Mouse (Mus musculus) stomach, embryonic 16.5 days (tissue): ENCODE measurements around the gene Opcml. TPM values are rescaled to one million over a fixed set of nuclear protein-coding genes. Genes with fewer than 3 reads are reported as not detected.

Experiments used
- ATAC-seq: fragments of 200-750 bp; cut with Nextera tagmentation; 2 replicates; pipeline ENCODE4 v1.8.0; 2017; ENCODE audit warnings: moderate number of reproducible peaks, moderate TSS enrichment; ENCODE audit not compliant: insufficient read depth, low FRiP score
- H3K27ac ChIP-seq: fragments of 300-500 bp; sonication (generic); 2 replicates; pipeline ENCODE4 v1.5.1; 2014; ENCODE audit warnings: low read length
- H3K27me3 ChIP-seq: fragments of 300-500 bp; sonication (generic); 2 replicates; pipeline ENCODE4 v1.6.1; 2014; ENCODE audit warnings: low read length, control low read depth, mixed read lengths; ENCODE audit not compliant: control insufficient read depth, insufficient read depth
- H3K36me3 ChIP-seq: fragments of 300-500 bp; sonication (generic); 2 replicates; pipeline ENCODE4 v1.6.1; 2014; ENCODE audit warnings: low read length; ENCODE audit not compliant: control insufficient read depth, insufficient read depth
- H3K4me1 ChIP-seq: fragments of 300-500 bp; sonication (generic); 2 replicates; pipeline ENCODE4 v1.6.1; 2014; ENCODE audit warnings: low read length, control low read depth, mixed read lengths; ENCODE audit not compliant: control insufficient read depth, insufficient read depth
- H3K4me2 ChIP-seq: fragments of 300-500 bp; sonication (generic); 2 replicates; pipeline ENCODE4 v1.6.1; 2014; ENCODE audit warnings: low read depth, low read length, mixed read lengths
- H3K4me3 ChIP-seq: fragments of 300-500 bp; sonication (generic); replicated peaks from 2 replicates; pipeline ENCODE4 v1.5.1; 2014; ENCODE audit warnings: mild to moderate bottlenecking, low read length
- H3K9ac ChIP-seq: fragments of 300-500 bp; sonication (generic); 2 replicates; pipeline ENCODE4 v1.6.1; 2014; ENCODE audit warnings: low read length
- H3K9me3 ChIP-seq: fragments of 300-500 bp; sonication (generic); replicated peaks from 2 replicates; pipeline ENCODE4 v1.6.1; 2016; ENCODE audit warnings: low read length, control low read depth; ENCODE audit not compliant: control insufficient read depth
- WGBS: fragments of 180-500 bp; shearing (Covaris S2); extraction: QIAGEN DNeasy Blood & Tissue Kit; methylation state at CpG from one replicate; pipeline ENCODE4 v1.1.7; 2014; 5-methylcytosine and 5-hydroxymethylcytosine counted together
- polyA plus RNA-seq: library from polyadenylated mRNA; unstranded; fragments of >200 nt; fragmentation: Nextera tagmentation; extraction: Ambion mirVana; gene quantifications from 2 replicates; pipeline ENCODE4 v1.2.1, GENCODE M21; 2015

Gene Opcml
- polyA plus RNA-seq, 1 experiment from 2014 or later = 2.8 TPM

DNA sequence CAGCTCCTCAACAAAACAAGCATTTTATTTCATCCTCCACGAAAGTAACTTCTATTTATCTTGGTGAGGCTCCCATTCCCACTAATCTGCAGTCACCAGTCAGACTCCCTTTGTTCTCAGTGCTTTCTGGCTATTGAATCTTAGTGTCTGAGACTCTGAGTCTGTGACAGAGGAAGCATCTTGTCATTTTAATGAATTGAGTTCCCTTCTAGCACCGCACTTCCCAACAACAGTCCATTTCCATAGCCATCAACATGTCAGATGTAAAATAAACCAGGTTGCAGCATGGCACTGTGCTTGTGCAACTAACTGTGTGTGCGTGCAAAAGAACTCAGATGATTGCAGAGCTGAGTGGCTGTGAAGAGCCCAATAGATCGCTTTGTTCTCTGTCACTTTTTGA, 680.9 kb downstream of the Opcml start:
- no peak overlapping the region for H3K9ac ChIP-seq
- H3K27ac ChIP-seq = no peak overlapping the region
- no peak overlapping the region for H3K4me3 ChIP-seq
- H3K9me3 ChIP-seq = no peaks in the 10 kb centered on the region
- H3K27me3 ChIP-seq = no peaks in the 10 kb centered on the region
- no peaks in the 10 kb centered on the region for H3K4me1 ChIP-seq
- no peak for ATAC-seq
- WGBS = 37% methylated on average over 4 of the region's 4 CpGs
- H3K36me3 ChIP-seq = no peaks in the 10 kb centered on the region
- no peak overlapping the region for H3K4me2 ChIP-seq

DNA sequence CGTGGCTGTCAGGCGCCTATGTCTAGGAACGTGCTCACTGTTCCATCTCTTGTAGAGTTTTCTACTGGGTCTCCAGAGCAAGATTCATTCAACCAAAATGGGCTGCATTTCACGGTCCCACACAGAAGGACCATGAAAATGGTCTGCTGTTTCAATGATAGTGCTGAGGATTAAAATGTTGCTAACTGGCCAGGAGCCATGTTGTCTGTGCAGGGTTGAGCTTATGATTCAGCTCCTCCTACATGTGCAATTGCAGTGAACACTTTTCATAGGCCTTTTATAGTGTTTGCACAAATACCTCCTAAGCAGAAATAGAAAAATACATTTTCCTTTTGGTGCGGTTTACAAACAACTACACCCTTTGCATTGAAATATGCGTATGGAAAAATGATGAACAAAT, 684.0 kb downstream of the Opcml start:
- no peak overlapping the region for H3K4me2 ChIP-seq
- no peaks in the 10 kb centered on the region for H3K4me1 ChIP-seq
- H3K27me3 ChIP-seq = no peaks in the 10 kb centered on the region
- H3K36me3 ChIP-seq = no peaks in the 10 kb centered on the region
- no peak for ATAC-seq
- H3K9ac ChIP-seq = no peak overlapping the region
- no peak overlapping the region for H3K4me3 ChIP-seq
- 95% methylated on average over 6 of the region's 6 CpGs for WGBS
- H3K9me3 ChIP-seq = no peaks in the 10 kb centered on the region
- no peak overlapping the region for H3K27ac ChIP-seq

DNA sequence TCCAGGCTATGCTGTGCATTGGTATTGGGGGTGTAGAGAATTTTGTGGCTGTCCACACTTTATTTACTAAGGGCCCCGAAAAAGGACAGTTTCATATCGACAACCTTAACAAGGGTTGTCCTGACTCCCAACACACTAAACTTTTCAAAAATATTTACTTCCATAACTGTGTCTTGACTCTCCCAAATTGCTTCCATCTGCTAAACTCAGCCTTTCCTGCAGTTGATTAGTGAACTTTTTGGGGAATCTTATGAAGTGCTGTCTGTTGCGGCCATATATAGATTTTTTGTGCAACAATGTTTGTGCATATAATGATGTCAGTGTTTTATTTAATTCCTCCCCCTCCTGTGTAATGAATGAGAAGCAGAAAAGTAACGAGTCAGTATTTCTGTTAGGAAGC, 690.7 kb downstream of the Opcml start:
- H3K9me3 ChIP-seq = no peaks in the 10 kb centered on the region

GRCm38 (mm10) chr9:28488499-28488898, 697.9 kb downstream of the Opcml start:
- WGBS = 76% methylated on average over 2 of the region's 2 CpGs
- H3K27ac ChIP-seq = no peak overlapping the region
- ATAC-seq = no peak
- no peak overlapping the region for H3K9ac ChIP-seq
- H3K36me3 ChIP-seq = no peaks in the 10 kb centered on the region
- H3K4me3 ChIP-seq = no peak overlapping the region
- no peaks in the 10 kb centered on the region for H3K4me1 ChIP-seq
- no peaks in the 10 kb centered on the region for H3K9me3 ChIP-seq
- no peak overlapping the region for H3K4me2 ChIP-seq
- no peaks in the 10 kb centered on the region for H3K27me3 ChIP-seq

More for the DNA sequence above, 690.7 kb downstream of the Opcml start:
- Histone ChIP-seq H3K4me3 (no peak overlapping the region), H3K27ac (no peak overlapping the region), H3K4me1 (no peaks in the 10 kb centered on the region), H3K36me3 (no peaks in the 10 kb centered on the region), H3K27me3 (no peaks in the 10 kb centered on the region), H3K4me2 (no peak overlapping the region), H3K9ac (no peak overlapping the region)
- WGBS = 55% methylated on average over 4 of the region's 4 CpGs
- no peak for ATAC-seq

DNA sequence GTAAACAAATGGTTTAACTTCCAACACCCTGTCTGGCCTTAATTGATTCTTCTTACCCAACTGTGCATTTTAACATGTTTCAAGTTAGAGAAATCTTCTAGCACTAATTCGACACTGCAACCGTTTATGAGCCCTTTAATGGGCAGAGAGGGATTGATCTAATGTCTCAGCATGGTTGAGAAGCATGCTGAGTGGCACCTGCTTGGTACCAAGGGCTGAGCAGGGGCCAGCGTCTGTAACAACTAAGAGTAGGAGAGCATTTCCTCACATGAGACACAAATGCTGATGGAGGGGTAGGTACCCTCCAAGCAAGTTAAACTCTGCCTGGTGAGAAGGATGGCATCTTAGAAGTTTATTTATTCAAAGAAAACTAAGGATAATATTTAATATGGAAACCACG, 699.3 kb downstream of the Opcml start:
- WGBS = 67% methylated on average over 4 of the region's 4 CpGs
- no peak for ATAC-seq
- H3K9me3 ChIP-seq = no peaks in the 10 kb centered on the region
- no peak overlapping the region for H3K27ac ChIP-seq
- no peak overlapping the region for H3K9ac ChIP-seq
- H3K4me2 ChIP-seq = no peak overlapping the region
- H3K36me3 ChIP-seq = no peaks in the 10 kb centered on the region
- H3K4me1 ChIP-seq = no peaks in the 10 kb centered on the region
- H3K27me3 ChIP-seq = no peaks in the 10 kb centered on the region
- no peak overlapping the region for H3K4me3 ChIP-seq

DNA sequence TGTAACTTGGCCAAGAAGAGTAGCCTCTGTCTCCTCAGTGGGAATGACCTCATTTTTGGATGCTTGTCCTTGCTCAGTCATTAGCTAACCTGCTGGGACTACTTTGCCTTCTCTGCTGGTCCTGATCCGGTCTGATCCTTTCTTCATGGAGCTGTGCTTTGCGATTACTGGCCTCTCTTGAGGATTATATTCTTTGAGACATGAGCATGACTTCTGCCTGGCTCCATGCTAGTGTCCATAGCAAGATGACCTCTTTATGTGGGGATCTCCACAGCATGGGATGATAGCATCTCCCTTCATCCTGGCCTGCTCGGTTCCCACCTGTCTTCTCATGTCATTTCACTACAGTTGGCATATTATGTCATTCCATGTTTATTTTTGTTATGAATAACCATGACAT, 699.8 kb downstream of the Opcml start:
- Histone ChIP-seq H3K4me3 (no peak overlapping the region), H3K4me1 (no peaks in the 10 kb centered on the region), H3K4me2 (no peak overlapping the region), H3K9ac (no peak overlapping the region), H3K36me3 (no peaks in the 10 kb centered on the region), H3K27ac (no peak overlapping the region), H3K27me3 (no peaks in the 10 kb centered on the region), H3K9me3 (no peaks in the 10 kb centered on the region)
- ATAC-seq = no peak
- WGBS = 86% methylated on average over 3 of the region's 3 CpGs

- WGBS = 71% methylated on average over 12 of the region's 12 CpGs
- ATAC-seq = no peak
Observed at GRCm38 (mm10) chr9:28499841-28500794, 709.5 kb downstream of the Opcml start.

DNA sequence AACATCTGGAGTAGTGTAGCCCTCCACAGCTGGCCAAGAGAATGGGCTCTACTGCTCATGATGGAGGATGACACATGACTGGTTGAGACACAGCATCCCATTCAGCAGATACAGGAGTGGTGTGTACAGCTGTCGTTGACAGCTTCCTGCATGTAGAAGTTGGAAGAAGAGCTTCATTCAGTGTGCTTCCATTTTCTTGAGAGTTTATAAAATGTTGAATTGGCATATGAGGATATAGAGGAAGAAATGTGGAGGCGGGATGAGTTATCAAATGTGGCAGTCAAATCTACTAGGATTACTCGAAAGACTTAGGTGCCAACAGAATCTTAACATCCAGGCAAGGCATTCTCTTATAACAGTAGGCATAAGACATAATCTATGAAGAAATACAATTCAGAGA, 723.3 kb downstream of the Opcml start:
- no peak overlapping the region for H3K4me2 ChIP-seq
- no peaks in the 10 kb centered on the region for H3K9me3 ChIP-seq
- no peaks in the 10 kb centered on the region for H3K27me3 ChIP-seq
- H3K4me3 ChIP-seq = no peak overlapping the region
- no peaks in the 10 kb centered on the region for H3K4me1 ChIP-seq
- WGBS = 88% methylated on average over 3 of the region's 3 CpGs
- H3K36me3 ChIP-seq = no peaks in the 10 kb centered on the region
- no peak overlapping the region for H3K27ac ChIP-seq
- H3K9ac ChIP-seq = no peak overlapping the region
- ATAC-seq = no peak

More at GRCm38 (mm10) chr9:28499841-28500794, 709.5 kb downstream of the Opcml start:
- Histone ChIP-seq H3K4me3 (no peak overlapping the region), H3K9me3 (no peaks in the 10 kb centered on the region), H3K9ac (no peak overlapping the region), H3K4me2 (no peak overlapping the region), H3K4me1 (0 out of 2 replicates have a peak, but pooled peaks cover 4% of the 10 kb centered on the region), H3K27me3 (no peaks in the 10 kb centered on the region), H3K36me3 (no peaks in the 10 kb centered on the region), H3K27ac (no peak overlapping the region)

- no peak overlapping the region for H3K4me3 ChIP-seq
- H3K4me1 ChIP-seq = no peaks in the 10 kb centered on the region
- H3K27me3 ChIP-seq = no peaks in the 10 kb centered on the region
- no peak overlapping the region for H3K4me2 ChIP-seq
- H3K9ac ChIP-seq = no peak overlapping the region
- no peaks in the 10 kb centered on the region for H3K36me3 ChIP-seq
- ATAC-seq = no peak
- WGBS = 64% methylated on average over 1 of the region's 1 CpGs
- no peak overlapping the region for H3K27ac ChIP-seq
- no peaks in the 10 kb centered on the region for H3K9me3 ChIP-seq
Observed at GRCm38 (mm10) chr9:28533191-28533590, 742.6 kb downstream of the Opcml start.
